Mouse (Mus musculus): ENCODE data around the gene Rab40b. TPM values are rescaled to one million over a fixed set of nuclear protein-coding genes. Genes with fewer than 3 reads are reported as not detected.
A peak's percentile ranks its signal among the peaks of the same experiment; 100 is the strongest.

The Rab40b gene
- polyA plus RNA-seq, 1 experiment from 2014 or later, result 3.0 TPM

DNA sequence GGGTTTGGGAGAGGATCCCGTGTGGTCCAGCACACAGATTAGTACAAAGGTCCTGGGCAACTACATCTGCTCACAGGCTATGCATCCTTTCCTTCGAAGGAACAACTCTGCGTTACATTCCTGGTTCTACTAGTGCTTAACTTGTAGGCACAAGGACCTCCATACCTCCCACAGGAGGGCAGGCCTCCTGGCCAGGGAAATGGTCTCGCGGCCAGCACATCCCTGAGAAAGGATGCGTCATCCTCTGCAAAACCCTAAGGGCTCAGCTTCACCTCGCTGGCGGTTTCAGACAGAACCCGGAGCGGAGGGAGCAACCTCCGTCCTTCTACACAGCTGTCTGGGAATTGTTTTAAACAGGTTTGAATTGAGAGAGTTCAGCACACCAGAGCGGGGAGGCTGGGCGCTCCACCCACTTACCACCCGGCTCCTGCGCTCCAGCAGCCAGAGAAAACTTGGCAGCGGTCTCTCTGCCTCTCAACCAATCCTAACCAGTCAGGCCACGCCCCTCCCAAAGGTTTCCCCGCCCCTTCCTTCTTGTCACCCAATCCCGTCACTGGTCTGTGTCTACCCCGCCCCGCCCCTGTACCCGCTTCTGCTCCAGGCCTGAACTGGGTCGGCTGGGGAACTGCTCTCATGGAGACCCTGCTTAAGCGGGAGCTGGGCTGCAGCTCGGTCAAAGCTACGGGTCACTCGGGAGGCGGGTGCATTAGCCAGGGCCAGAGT is 32.9 kb upstream of the Rab40b start, which contains the start of gene Fn3krp:
Fn3krp (plus strand) TSS at position 572 of the 723 bp plus-strand sequence.
- Histone ChIP-seq H3K9ac (peak within 1 kb of the TSS; percentile 69), H3K36me3 (ENCODE audit: insufficient read depth) (no peaks in the 10 kb centered on the region), H3K27me3 (ENCODE audit: insufficient read depth, low read length) (no peaks in the 10 kb centered on the region), H3K27ac (ENCODE audit: low read depth) (peak within 1 kb of the TSS; percentile 64; the same call in 1 of the 2 replicates), H3K4me3 (ENCODE audit: low read depth, low read length) (peak within 1 kb of the TSS; percentile 71), H3K4me1 (ENCODE audit: insufficient read depth) (0 out of 2 replicates have a peak, but pooled peaks cover 8% of the 10 kb centered on the region), H3K4me2 (peak within 1 kb of the TSS; percentile 76), H3K9me3 (ENCODE audit: low read depth, low read length) (no peaks in the 10 kb centered on the region)
- WGBS, result under 1% methylated on average over 28 of the region's 28 CpGs
- peak; percentile 37; the same call in 1 of the 2 replicates for TF ChIP-seq CTCF (IDR thresholded peaks at IDR 0.05; ENCODE audit: low read depth)
- peak; percentile 100 for DNase-seq
- peak; percentile 100 for ATAC-seq (ENCODE audit: insufficient read depth)

DNA sequence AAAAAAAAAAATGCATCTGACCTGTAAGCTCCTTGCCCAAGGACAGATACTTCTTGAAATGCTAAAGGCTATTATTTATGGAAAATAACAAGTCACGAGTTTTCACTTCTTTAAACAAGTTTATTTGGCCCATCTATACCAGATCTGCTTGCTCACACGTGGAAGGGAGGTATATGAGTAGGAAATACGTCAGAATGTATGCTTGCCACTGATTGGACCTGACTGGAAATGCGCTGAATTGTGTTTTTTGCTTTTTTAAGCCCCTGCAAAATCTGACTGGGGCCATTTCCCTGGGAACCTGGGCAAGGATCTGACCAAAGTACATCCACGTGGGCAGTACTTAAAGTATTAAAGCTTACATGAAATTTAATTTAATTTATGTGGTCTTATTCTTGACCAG is 32.3 kb upstream of the Rab40b start:
- 51% methylated on average over 5 of the region's 5 CpGs for WGBS
- DNase-seq, result no peak
- H3K27me3 ChIP-seq (ENCODE audit: insufficient read depth, low read length), result no peaks in the 10 kb centered on the region
- 0 out of 2 replicates have a peak, but pooled peaks cover 8% of the 10 kb centered on the region for H3K4me1 ChIP-seq (ENCODE audit: insufficient read depth)
- H3K4me3 ChIP-seq (ENCODE audit: low read depth, low read length), result peak overlapping the region; percentile 71; the same call in 1 of the 2 replicates
- H3K36me3 ChIP-seq (ENCODE audit: insufficient read depth), result no peaks in the 10 kb centered on the region
- peak overlapping the region; percentile 47; the same call in 1 of the 2 replicates for H3K9ac ChIP-seq
- H3K27ac ChIP-seq (ENCODE audit: low read depth), result peak overlapping the region; percentile 64; the same call in 1 of the 2 replicates
- H3K9me3 ChIP-seq (ENCODE audit: low read depth, low read length), result no peaks in the 10 kb centered on the region
- H3K4me2 ChIP-seq, result peak overlapping the region; percentile 76
- ATAC-seq (ENCODE audit: insufficient read depth), result no peak
- TF ChIP-seq CTCF (IDR thresholded peaks at IDR 0.05; ENCODE audit: low read depth), result no peak

DNA sequence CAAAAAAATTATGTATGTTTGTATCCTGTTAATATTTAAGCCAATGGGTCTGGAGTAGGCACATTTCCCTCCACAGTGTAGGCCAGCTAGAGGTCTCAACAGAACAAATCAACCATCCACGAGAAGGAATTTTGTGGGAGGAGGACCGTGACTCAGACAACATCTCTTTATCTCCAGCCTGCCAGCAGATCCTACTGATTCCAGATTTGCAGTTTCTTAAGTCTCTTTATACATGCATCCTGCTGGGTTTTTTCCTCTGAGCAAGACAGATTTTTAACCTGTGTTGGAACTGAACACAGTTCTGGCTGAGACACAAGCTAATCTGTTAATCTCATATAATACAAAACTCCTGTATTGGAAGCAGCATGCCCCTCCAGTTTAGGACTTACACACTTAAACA is 30.9 kb upstream of the Rab40b start:
- Histone ChIP-seq H3K4me1 (ENCODE audit: insufficient read depth) (0 out of 2 replicates have a peak, but pooled peaks cover 8% of the 10 kb centered on the region), H3K4me2 (no peak overlapping the region), H3K9me3 (ENCODE audit: low read depth, low read length) (no peaks in the 10 kb centered on the region), H3K36me3 (ENCODE audit: insufficient read depth) (no peaks in the 10 kb centered on the region), H3K27me3 (ENCODE audit: insufficient read depth, low read length) (no peaks in the 10 kb centered on the region), H3K27ac (ENCODE audit: low read depth) (no peak overlapping the region), H3K4me3 (ENCODE audit: low read depth, low read length) (no peak overlapping the region), H3K9ac (no peak overlapping the region)
- TF ChIP-seq CTCF (IDR thresholded peaks at IDR 0.05; ENCODE audit: low read depth), result no peak
- DNase-seq (no peak), ATAC-seq (ENCODE audit: insufficient read depth) (no peak)
- WGBS, result 63% methylated on average over 2 of the region's 2 CpGs

DNA sequence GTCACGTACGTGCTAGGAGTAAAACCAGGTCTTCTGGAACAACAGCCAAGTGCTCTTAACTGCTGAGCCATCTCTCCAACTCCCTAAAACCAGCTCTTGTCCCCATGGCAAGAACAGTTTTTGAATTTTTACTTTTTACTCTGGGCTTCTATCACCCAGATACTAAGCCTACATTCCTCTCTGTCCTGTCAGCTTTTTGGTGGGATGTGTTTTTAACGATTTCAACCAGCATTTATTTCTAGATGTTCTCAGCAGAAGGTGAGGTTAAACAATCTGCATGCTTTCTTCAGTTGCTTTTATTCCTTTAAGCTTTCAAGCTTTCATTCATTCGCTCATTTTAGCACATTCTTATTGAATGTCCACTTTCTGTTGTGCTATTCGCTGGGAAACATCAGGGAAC is 29.9 kb upstream of the Rab40b start:
- Histone ChIP-seq H3K27ac (ENCODE audit: low read depth) (no peak overlapping the region), H3K4me1 (ENCODE audit: insufficient read depth) (0 out of 2 replicates have a peak, but pooled peaks cover 8% of the 10 kb centered on the region), H3K36me3 (ENCODE audit: insufficient read depth) (no peaks in the 10 kb centered on the region), H3K9me3 (ENCODE audit: low read depth, low read length) (no peaks in the 10 kb centered on the region), H3K4me3 (ENCODE audit: low read depth, low read length) (no peak overlapping the region), H3K9ac (no peak overlapping the region), H3K4me2 (no peak overlapping the region), H3K27me3 (ENCODE audit: insufficient read depth, low read length) (no peaks in the 10 kb centered on the region)
- no peak for ATAC-seq (ENCODE audit: insufficient read depth)
- no peak for DNase-seq
- WGBS, result 74% methylated on average over 5 of the region's 5 CpGs
- no peak for TF ChIP-seq CTCF (IDR thresholded peaks at IDR 0.05; ENCODE audit: low read depth)

DNA sequence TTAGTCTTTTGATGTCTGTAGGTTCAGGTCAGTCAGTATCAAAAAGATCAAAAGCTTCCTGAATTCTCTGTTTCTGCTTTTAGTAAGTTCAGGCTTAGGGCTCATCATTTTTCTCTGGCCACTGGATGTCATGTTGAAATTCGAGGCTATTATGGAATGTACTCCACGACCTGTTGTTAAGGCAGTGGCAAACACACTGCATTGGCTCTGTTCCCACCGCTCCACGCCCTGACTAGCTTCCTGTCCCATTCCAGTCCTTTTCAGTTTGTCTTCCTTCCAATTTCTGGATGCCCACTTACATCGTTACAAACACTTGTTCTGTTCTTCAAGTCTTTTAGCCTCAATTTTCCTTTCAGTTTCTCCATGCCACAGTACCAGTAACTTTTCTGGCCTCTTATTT is 27.3 kb upstream of the Rab40b start:
- Histone ChIP-seq H3K27me3 (ENCODE audit: insufficient read depth, low read length) (no peaks in the 10 kb centered on the region), H3K9me3 (ENCODE audit: low read depth, low read length) (no peaks in the 10 kb centered on the region), H3K4me3 (ENCODE audit: low read depth, low read length) (no peak overlapping the region), H3K36me3 (ENCODE audit: insufficient read depth) (no peaks in the 10 kb centered on the region), H3K27ac (ENCODE audit: low read depth) (no peak overlapping the region), H3K4me1 (ENCODE audit: insufficient read depth) (0 out of 2 replicates have a peak, but pooled peaks cover 1% of the 10 kb centered on the region), H3K9ac (no peak overlapping the region), H3K4me2 (no peak overlapping the region)
- TF ChIP-seq CTCF (IDR thresholded peaks at IDR 0.05; ENCODE audit: low read depth), result no peak
- ATAC-seq (ENCODE audit: insufficient read depth) (no peak), DNase-seq (peak; percentile 11)
- WGBS, result 42% methylated on average over 5 of the region's 5 CpGs

DNA sequence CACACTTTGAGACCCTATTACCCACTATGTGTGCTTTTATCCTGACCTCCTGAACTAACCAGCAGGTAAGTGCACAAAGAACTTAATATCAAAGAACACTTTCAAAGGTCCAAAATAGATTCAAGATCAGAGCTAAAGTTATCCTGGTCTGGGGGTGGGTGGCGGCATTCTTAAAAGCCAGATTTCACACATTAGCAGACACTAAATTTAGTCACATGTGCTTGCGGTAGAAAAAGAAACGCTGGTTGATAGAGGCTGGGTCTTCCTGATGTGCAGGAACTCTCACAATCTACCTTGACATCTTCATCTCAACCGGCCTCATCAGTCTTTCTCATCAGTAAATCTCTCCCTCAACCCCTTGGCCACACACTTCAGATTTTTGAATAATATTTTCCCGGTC is 26.7 kb upstream of the Rab40b start:
- Histone ChIP-seq H3K4me1 (ENCODE audit: insufficient read depth) (no peaks in the 10 kb centered on the region), H3K36me3 (ENCODE audit: insufficient read depth) (no peaks in the 10 kb centered on the region), H3K27me3 (ENCODE audit: insufficient read depth, low read length) (no peaks in the 10 kb centered on the region), H3K4me3 (ENCODE audit: low read depth, low read length) (no peak overlapping the region), H3K9ac (no peak overlapping the region), H3K4me2 (no peak overlapping the region), H3K9me3 (ENCODE audit: low read depth, low read length) (no peaks in the 10 kb centered on the region), H3K27ac (ENCODE audit: low read depth) (no peak overlapping the region)
- ATAC-seq (ENCODE audit: insufficient read depth), result no peak
- DNase-seq, result no peak
- 74% methylated on average over 5 of the region's 5 CpGs for WGBS
- TF ChIP-seq CTCF (IDR thresholded peaks at IDR 0.05; ENCODE audit: low read depth), result no peak

DNA sequence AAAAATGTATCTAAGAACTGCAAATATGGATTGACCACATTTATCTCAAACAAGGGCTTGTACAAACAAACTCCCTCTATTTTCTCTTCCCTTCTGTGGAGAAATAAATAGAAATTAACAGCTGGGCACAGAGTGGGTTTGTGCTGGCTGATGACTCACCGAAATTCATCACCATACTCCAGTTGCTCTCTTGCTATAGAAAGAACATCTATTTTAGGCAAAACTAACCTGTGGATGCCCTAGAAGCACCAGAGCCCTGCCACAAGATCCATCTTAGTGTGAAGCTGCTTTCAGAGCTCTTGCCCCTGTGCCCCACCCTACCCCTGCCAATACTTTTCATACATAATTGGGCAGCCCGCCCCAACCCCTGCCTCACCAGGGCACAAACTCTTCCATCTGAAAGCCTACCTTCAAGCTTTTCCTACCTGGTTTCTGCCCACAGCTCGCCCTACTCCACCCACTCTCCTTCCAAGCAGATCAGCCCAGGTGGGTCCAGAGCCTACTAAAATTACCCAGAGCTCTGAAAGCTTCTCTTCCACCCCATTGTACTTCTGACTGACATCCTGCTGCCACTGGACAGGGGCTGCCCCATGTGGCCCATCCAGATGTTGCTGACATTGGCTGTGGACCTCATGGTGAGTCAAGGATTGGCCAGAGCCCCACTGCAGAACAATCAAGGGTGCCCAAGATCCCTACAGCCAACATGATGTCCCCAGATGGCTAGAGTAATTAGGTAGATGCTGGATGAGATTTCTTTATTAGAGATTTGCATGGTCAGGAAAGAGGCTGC is 19.5 kb upstream of the Rab40b start:
- no peak for DNase-seq
- no peak for TF ChIP-seq CTCF (IDR thresholded peaks at IDR 0.05; ENCODE audit: low read depth)
- H3K27ac ChIP-seq (ENCODE audit: low read depth), result no peak overlapping the region
- no peaks in the 10 kb centered on the region for H3K4me1 ChIP-seq (ENCODE audit: insufficient read depth)
- H3K4me3 ChIP-seq (ENCODE audit: low read depth, low read length), result no peak overlapping the region
- no peak overlapping the region for H3K4me2 ChIP-seq
- 65% methylated on average over 3 of the region's 3 CpGs for WGBS
- H3K9ac ChIP-seq, result no peak overlapping the region
- no peak for ATAC-seq (ENCODE audit: insufficient read depth)
- no peaks in the 10 kb centered on the region for H3K36me3 ChIP-seq (ENCODE audit: insufficient read depth)
- H3K27me3 ChIP-seq (ENCODE audit: insufficient read depth, low read length), result no peaks in the 10 kb centered on the region
- H3K9me3 ChIP-seq (ENCODE audit: low read depth, low read length), result no peaks in the 10 kb centered on the region
